Mouse (Mus musculus): ENCODE results near the gene Cbx1. TPM values are rescaled to one million over a fixed set of nuclear protein-coding genes. Genes with fewer than 3 reads are reported as not detected.

Cbx1 gene
- polyA plus RNA-seq, 1 experiment from 2014 or later: 57.7 TPM

DNA sequence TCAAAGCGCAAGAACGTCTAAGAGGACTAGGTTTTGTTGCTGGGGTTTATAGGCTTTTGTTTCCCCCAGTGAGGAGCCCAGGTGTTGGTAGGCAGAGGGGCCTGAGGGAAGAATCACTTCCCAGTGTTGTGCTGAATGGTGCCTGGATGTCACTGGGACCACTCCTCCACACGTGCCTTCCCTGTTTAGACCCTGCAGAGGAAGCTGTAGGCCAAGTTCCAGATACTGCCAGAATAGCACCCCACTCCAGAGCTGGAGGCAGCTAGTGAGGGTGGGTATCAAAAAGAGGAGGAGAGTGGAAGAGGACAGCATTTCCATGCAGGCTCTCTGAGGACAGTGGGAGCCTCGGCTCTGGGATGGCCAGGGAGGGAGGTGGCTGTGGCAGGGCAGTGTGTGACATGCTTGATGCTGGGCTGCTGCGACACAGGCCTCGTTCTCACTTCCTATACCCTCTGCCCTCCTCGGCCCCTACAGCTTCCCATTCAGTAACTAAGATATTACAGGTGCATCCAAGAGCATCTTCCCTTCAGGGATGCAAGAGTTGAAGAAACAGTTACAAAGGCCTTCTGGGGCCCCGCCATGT lies 29.3 kb downstream of the Cbx1 start:
- H3K4me3 ChIP-seq (replicated peaks; ENCODE audit: low read length): no peak overlapping the region
- peaks cover 7% of the 10 kb centered on the region for H3K4me1 ChIP-seq (replicated peaks; ENCODE audit: control insufficient read depth, insufficient read depth, low read length)
- no peak overlapping the region for H3K4me2 ChIP-seq (replicated peaks)
- ATAC-seq (ENCODE audit: low FRiP score): no peak
- no peak overlapping the region for H3K9ac ChIP-seq
- no peaks in the 10 kb centered on the region for H3K27me3 ChIP-seq (ENCODE audit: control insufficient read depth, insufficient read depth, low read length)
- H3K36me3 ChIP-seq (replicated peaks; ENCODE audit: control insufficient read depth, insufficient read depth): peaks cover 90% of the 10 kb centered on the region
- DNase-seq (ENCODE audit: low spot score): no peak
- 79% methylated on average over 8 of the region's 8 CpGs for WGBS
- H3K9me3 ChIP-seq (ENCODE audit: control insufficient read depth, low read length): no peaks in the 10 kb centered on the region
- no peak overlapping the region for H3K27ac ChIP-seq

DNA sequence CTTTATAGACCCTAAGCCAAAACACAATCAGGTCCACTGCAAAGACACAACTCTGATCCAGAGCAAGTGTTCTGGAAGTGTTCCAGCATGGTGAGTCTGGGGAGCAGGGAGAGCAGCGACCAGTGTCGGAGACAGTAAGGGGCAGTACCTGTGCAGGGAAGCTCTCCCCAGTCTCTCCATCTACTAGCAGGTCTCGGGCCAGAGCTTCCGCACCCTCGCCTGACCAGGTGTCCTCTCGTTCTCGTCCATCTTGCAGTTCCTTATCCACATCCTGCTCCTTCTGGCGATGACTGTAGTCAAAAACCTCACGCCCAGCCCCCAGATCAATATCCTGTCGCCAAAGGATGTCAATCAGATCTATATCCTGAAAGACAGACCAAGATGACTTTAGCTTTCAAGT lies 33.0 kb downstream of the Cbx1 start:
- Histone ChIP-seq H3K4me3 (replicated peaks; ENCODE audit: low read length) (no peak overlapping the region), H3K4me1 (replicated peaks; ENCODE audit: control insufficient read depth, insufficient read depth, low read length) (peaks cover 42% of the 10 kb centered on the region), H3K36me3 (replicated peaks; ENCODE audit: control insufficient read depth, insufficient read depth) (peaks cover 68% of the 10 kb centered on the region), H3K9me3 (ENCODE audit: control insufficient read depth, low read length) (no peaks in the 10 kb centered on the region), H3K27me3 (ENCODE audit: control insufficient read depth, insufficient read depth, low read length) (no peaks in the 10 kb centered on the region), H3K9ac (0 out of 2 replicates have a peak overlapping the region, but pooled peaks have one; percentile 7), H3K27ac (no peak overlapping the region), H3K4me2 (replicated peaks) (no peak overlapping the region)
- 94% methylated on average over 10 of the region's 10 CpGs for WGBS
- no peak for ATAC-seq (ENCODE audit: low FRiP score)
- no peak for DNase-seq (ENCODE audit: low spot score)

DNA sequence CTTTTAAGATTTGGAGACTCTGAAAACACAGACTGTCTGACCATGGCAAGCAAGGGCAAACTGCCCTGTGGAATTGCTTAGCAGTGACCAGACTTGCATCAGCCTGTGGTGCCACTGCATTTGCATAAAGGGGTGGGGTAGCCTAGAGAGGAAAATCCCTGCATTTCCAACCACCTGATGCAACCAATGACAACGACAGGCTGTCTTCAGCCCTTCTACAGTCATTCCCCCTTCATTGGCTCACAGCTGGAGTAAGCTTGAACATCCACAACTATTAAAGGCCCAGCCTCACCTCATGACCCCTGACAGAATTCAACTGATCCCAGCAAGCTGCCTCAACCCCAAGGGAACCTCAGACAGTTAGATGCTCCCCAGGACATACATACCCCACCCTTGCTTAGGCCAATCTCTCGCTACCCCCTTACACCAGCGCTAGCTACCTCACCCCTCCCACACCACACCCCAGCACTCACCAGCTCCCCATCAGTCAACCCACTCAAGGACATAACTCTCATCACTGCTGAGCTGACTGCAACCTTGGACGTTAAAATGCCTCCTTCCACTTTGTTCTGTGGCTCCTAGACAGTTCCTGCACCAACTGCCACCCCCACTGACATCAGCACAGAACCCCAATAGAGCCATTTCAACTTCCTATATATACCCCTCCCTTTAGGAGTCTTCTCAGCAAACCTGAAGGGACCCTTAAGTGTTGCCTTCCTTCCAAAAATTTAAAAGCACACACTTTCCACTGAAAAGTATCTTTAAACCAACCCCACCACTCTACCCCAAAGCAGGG lies 33.9 kb downstream of the Cbx1 start:
- ATAC-seq (ENCODE audit: low FRiP score) (no peak), DNase-seq (ENCODE audit: low spot score) (no peak)
- H3K4me3 ChIP-seq (replicated peaks; ENCODE audit: low read length): peak overlapping the region; percentile 47
- no peaks in the 10 kb centered on the region for H3K9me3 ChIP-seq (ENCODE audit: control insufficient read depth, low read length)
- WGBS: 40% methylated on average over 4 of the region's 4 CpGs
- no peaks in the 10 kb centered on the region for H3K27me3 ChIP-seq (ENCODE audit: control insufficient read depth, insufficient read depth, low read length)
- H3K9ac ChIP-seq: peak overlapping the region; percentile 54
- peaks cover 68% of the 10 kb centered on the region for H3K36me3 ChIP-seq (replicated peaks; ENCODE audit: control insufficient read depth, insufficient read depth)
- peaks cover 50% of the 10 kb centered on the region for H3K4me1 ChIP-seq (replicated peaks; ENCODE audit: control insufficient read depth, insufficient read depth, low read length)
- H3K4me2 ChIP-seq (replicated peaks): peak overlapping the region; percentile 67
- 0 out of 2 replicates have a peak overlapping the region, but pooled peaks have one; percentile 89 for H3K27ac ChIP-seq

DNA sequence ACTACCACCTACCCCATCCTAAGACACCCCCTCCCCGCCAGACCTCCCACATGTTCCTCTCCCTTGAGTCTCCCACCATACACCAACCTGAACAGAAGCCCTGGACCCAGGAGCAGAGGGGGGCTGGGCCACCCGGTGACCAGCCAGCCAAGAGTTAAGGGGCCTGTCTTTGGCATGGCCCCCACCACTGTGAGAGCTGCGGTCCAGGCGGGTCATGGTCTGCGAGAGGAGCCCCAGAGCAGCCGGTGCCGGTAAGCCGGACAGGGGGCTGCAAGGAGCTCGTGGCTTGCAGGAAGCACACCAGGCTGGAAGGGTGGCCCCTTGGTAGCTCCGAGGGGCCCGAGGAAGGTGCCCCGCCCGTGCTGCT lies 34.5 kb downstream of the Cbx1 start:
- ATAC-seq (ENCODE audit: low FRiP score): peak; percentile 39
- Histone ChIP-seq H3K36me3 (replicated peaks; ENCODE audit: control insufficient read depth, insufficient read depth) (peaks cover 64% of the 10 kb centered on the region), H3K4me2 (replicated peaks) (peak overlapping the region; percentile 67), H3K4me3 (replicated peaks; ENCODE audit: low read length) (peak overlapping the region; percentile 47), H3K9ac (peak overlapping the region; percentile 54), H3K27ac (peak overlapping the region; percentile 89), H3K9me3 (ENCODE audit: control insufficient read depth, low read length) (no peaks in the 10 kb centered on the region), H3K4me1 (replicated peaks; ENCODE audit: control insufficient read depth, insufficient read depth, low read length) (peaks cover 56% of the 10 kb centered on the region), H3K27me3 (ENCODE audit: control insufficient read depth, insufficient read depth, low read length) (no peaks in the 10 kb centered on the region)
- WGBS: 7% methylated on average over 13 of the region's 13 CpGs
- no peak for DNase-seq (ENCODE audit: low spot score)

DNA sequence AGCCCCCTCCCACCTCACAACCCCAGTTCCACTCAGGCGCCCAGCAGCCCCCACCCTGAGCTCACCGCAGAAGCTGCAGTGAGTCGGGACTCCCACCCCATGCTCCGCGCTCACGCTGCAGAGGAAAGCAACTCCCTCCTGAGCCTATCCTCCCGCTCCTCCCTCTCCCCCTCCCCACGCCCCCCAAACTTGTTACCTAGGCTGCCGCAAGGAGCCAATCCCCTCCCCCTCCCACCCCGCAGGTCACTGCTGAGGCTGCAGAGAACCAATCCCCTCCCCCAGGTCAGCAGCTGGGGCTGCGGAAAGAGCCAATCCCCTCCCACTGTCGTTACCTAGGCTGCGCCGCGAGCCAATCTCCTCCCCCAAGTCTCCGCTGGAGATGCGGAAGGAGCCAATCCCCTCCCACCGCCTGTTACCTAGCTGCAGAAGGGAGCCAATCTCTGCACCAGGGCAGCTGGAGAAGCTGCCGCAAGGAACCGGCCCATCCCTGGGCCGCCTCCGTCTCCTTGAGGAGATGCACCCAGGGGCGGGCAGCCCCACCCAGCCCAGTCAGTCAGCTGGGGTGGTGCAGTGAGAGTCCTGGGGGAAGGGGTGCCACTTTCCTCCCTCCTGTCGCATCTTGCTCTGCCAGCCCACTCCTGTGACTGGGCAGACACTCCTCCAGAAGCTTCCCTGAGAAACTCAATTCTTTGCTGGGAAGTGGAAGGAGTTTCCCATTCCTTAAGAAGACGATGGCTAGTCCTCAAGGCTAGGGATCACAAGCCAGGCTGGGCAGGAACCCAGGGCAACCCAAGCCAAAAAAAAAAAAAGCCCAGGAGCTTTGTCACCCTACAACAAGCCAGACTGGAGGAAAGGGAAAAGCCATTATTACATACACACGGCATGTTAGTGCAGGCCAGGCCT lies 35.2 kb downstream of the Cbx1 start:
- Histone ChIP-seq H3K36me3 (replicated peaks; ENCODE audit: control insufficient read depth, insufficient read depth) (peaks cover 58% of the 10 kb centered on the region), H3K4me1 (replicated peaks; ENCODE audit: control insufficient read depth, insufficient read depth, low read length) (peaks cover 62% of the 10 kb centered on the region), H3K4me3 (replicated peaks; ENCODE audit: low read length) (peak overlapping the region; percentile 47), H3K27ac (peak overlapping the region; percentile 89), H3K27me3 (ENCODE audit: control insufficient read depth, insufficient read depth, low read length) (no peaks in the 10 kb centered on the region), H3K4me2 (replicated peaks) (peak overlapping the region; percentile 67), H3K9ac (peak overlapping the region; percentile 64), H3K9me3 (ENCODE audit: control insufficient read depth, low read length) (no peaks in the 10 kb centered on the region)
- WGBS: 1% methylated on average over 24 of the region's 26 CpGs
- peak; percentile 86 for DNase-seq (ENCODE audit: low spot score)
- peak; percentile 92 for ATAC-seq (ENCODE audit: low FRiP score)

DNA sequence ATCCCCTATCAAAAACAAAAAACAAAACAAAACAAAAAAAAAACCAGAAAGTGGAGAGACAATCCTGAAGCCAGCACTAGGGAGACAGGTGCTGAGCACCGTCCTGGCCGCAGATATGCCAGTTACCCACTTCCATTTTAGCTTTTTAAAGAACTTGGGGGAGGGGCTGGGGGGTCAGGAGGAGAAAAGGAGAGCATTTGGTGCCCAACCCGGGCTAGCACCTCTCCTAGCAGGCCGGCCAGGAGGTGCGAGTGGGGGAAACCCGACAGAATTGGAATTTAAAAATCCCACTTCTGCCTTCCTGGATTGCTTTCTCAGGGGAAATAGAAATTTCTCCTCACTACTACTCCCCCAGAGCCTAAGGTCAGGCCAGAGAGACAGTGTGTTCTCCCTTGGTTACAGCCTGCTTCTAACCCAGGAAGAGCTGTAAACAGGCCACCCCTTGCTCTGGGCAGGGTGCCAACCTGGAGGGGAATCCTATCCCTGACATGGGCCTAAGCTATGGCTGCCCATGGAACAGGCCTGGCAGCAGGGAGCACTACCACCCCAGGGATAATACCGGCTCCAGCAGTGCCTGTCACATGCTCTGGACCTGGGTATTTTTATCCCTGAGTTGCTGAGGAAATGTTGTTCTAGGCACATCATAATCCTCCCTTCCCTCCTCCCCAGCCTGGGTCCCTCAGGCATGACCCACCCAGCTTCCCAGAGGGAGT lies 36.0 kb downstream of the Cbx1 start:
- no peak for ATAC-seq (ENCODE audit: low FRiP score)
- Histone ChIP-seq H3K27ac (peak overlapping the region; percentile 89), H3K4me1 (replicated peaks; ENCODE audit: control insufficient read depth, insufficient read depth, low read length) (peaks cover 63% of the 10 kb centered on the region), H3K9ac (peak overlapping the region; percentile 64), H3K4me2 (replicated peaks) (peak overlapping the region; percentile 67), H3K36me3 (replicated peaks; ENCODE audit: control insufficient read depth, insufficient read depth) (peaks cover 50% of the 10 kb centered on the region), H3K4me3 (replicated peaks; ENCODE audit: low read length) (peak overlapping the region; percentile 47), H3K27me3 (ENCODE audit: control insufficient read depth, insufficient read depth, low read length) (no peaks in the 10 kb centered on the region), H3K9me3 (ENCODE audit: control insufficient read depth, low read length) (no peaks in the 10 kb centered on the region)
- DNase-seq (ENCODE audit: low spot score): no peak
- 35% methylated on average over 7 of the region's 7 CpGs for WGBS

DNA sequence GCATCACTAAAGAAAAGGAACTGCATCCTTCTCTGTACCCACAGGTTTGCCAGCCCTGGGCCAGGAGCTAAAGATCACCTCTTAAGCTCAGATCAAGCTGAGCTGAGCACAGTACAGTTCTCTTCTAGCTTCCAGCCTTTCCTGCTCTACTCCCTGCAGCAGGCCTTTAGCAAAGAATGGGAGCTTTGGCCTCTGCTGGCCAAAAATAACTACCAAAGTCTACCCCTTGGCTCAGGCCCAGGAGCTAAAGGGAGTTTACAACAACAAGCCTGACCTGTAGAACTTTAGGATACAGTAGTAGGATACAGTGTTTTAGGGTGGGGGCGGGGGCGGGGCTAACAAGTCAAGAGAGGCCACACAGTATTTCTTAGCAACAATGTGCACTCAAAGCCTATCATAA lies 37.6 kb downstream of the Cbx1 start:
- H3K9ac ChIP-seq: peak overlapping the region; percentile 64
- ATAC-seq (ENCODE audit: low FRiP score) (no peak), DNase-seq (ENCODE audit: low spot score) (no peak)
- peak overlapping the region; percentile 67 for H3K4me2 ChIP-seq (replicated peaks)
- H3K9me3 ChIP-seq (ENCODE audit: control insufficient read depth, low read length): no peaks in the 10 kb centered on the region
- 0 out of 2 replicates have a peak overlapping the region, but pooled peaks have one; percentile 89 for H3K27ac ChIP-seq
- peaks cover 67% of the 10 kb centered on the region for H3K4me1 ChIP-seq (replicated peaks; ENCODE audit: control insufficient read depth, insufficient read depth, low read length)
- H3K36me3 ChIP-seq (replicated peaks; ENCODE audit: control insufficient read depth, insufficient read depth): peaks cover 34% of the 10 kb centered on the region
- H3K4me3 ChIP-seq (replicated peaks; ENCODE audit: low read length): no peak overlapping the region
- WGBS: 79% methylated on average over 2 of the region's 2 CpGs
- H3K27me3 ChIP-seq (ENCODE audit: control insufficient read depth, insufficient read depth, low read length): no peaks in the 10 kb centered on the region

DNA sequence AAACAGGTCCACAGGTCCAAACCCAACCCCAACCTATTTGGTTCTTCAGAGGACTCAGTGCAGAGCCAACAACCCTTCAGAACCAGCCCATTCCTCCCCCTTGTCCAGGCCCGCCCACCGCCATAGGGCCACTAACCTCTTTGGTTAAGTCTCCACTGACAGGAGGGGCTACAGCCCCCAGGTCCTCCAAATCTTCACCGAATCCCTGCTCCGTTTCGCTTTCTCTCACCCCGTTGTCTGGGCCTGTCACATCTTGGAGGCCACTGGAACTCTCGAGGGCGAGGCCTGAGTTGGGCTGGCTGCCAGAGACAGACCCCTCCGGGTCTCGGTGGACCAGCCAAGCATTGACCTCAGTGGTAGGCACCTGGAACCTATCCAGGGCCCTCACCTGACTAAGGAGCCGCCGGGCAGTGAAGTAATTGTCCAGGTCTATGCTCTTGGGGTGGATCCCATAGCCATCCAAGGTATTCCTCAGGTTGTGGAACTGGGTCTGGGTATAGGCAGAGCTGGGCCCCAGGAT lies 38.2 kb downstream of the Cbx1 start:
- 81% methylated on average over 12 of the region's 12 CpGs for WGBS
- H3K4me3 ChIP-seq (replicated peaks; ENCODE audit: low read length): no peak overlapping the region
- peak overlapping the region; percentile 9 for H3K9ac ChIP-seq
- H3K27ac ChIP-seq: no peak overlapping the region
- DNase-seq (ENCODE audit: low spot score) (no peak), ATAC-seq (ENCODE audit: low FRiP score) (no peak)
- peak overlapping the region; percentile 67 for H3K4me2 ChIP-seq (replicated peaks)
- H3K36me3 ChIP-seq (replicated peaks; ENCODE audit: control insufficient read depth, insufficient read depth): peaks cover 28% of the 10 kb centered on the region
- no peaks in the 10 kb centered on the region for H3K27me3 ChIP-seq (ENCODE audit: control insufficient read depth, insufficient read depth, low read length)
- H3K4me1 ChIP-seq (replicated peaks; ENCODE audit: control insufficient read depth, insufficient read depth, low read length): peaks cover 67% of the 10 kb centered on the region
- no peaks in the 10 kb centered on the region for H3K9me3 ChIP-seq (ENCODE audit: control insufficient read depth, low read length)

Measured in hindbrain, embryonic 14.5 days (tissue).